12 mouse cellular contexts compared by ENCODE assay signal in the genomic region with DNA sequence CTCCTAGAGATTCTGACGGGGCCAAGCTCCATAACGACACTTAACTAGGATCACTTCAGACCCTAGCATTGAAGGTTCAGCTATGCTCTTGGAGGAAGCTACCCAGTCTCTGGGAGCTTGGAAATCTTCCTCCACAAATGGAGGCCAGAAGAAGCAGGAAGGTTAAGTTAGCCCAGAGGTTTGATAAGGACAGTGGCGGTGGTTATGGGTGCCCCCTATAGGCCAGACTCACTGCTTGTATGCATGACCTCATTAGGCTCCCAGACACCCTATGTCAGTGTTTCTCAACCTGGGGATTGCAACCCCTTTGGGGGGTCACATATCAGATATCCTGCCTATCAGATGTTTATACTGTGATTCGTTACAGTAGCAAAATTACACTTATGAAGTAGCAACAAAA. TPM values are rescaled to one million over a fixed set of nuclear protein-coding genes. Genes with fewer than 3 reads are reported as not detected.
A peak's percentile ranks its signal among the peaks of the same experiment; 100 is the strongest.
DNase-seq lines count a peak whose midpoint lies in the region; TF ChIP-seq lines count a peak whose summit lies in the region.
"Had no signal": no experiment of that assay in that cellular context is flagged by ENCODE, and none has a peak within 500 bp of the region (broad histone marks: within the 10 kb centered on the region; RNA-seq: fewer than 3 reads in every experiment).

No protein-coding gene starts in this region.

- TF ChIP-seq CTCF in brain, embryonic 14.5 days (IDR thresholded peaks at IDR 0.05; ENCODE audit: borderline replicate concordance, extremely low read depth, insufficient read depth, insufficient read length) = peak; percentile 37; the same call in 1 of the 2 replicates

- intact Hi-C loops in heart, postnatal 25 days (cut with DNase I) = no loop called here

- TF ChIP-seq POLR2A in brain, embryonic 14.5 days (IDR thresholded peaks at IDR 0.05; ENCODE audit: borderline replicate concordance, extremely low read depth, insufficient read depth, insufficient read length, poor library complexity, severe bottlenecking) = no peak

- DNase-seq in heart, adult 11 months = peak; percentile 56
- no peak for DNase-seq in heart, adult 8-10 months (ENCODE audit: low spot score)
- DNase-seq in lung, postnatal 36 days = peak; percentile 49
- no peak for DNase-seq in lung, postnatal 10 days
- no peak for DNase-seq in brain, embryonic 14.5 days (ENCODE audit: low read depth)
- peak; percentile 47 for DNase-seq in thymus, postnatal 0 days (ENCODE audit: low spot score)
- DNase-seq in gastrocnemius, adult 8-10 months (ENCODE audit: low spot score in 2 of 2) = no peak
- DNase-seq in heart, postnatal 25 days (ENCODE audit: low spot score) = no peak
- DNase-seq: adrenal gland, adult 2 months; cerebellum, adult 8-10 months; kidney, adult 11 months had no signal

RNA-seq across cellular contexts. Expression of gene Hrh3, which starts 2.8 kb away (rescaled TPM):
- under 1 TPM in 1 of 4 experiments, not detected in 3; 0.22 TPM for total RNA-seq in heart, adult 8-10 months (2022)
- 10.8 and 11.0 TPM in 2 replicates for polyA plus RNA-seq in brain, embryonic 14.5 days (2012; rRNA removed)
- 0.46 and 0.49 TPM in 2 replicates for polyA plus RNA-seq in thymus, postnatal 0 days (2015; fragmentation: Nextera tagmentation; extraction: Ambion mirVana)
- total RNA-seq in gastrocnemius, adult 8-10 months (2022) = not detected
- not detected for total RNA-seq in heart, postnatal 25 days (2021)
- total RNA-seq: adrenal gland, adult 2 months had no signal
- polyA plus RNA-seq: limb, embryonic 15.5 days had no signal

RNA-seq across cellular contexts. Expression of gene Osbpl2, which starts 12.0 kb away (rescaled TPM):
- 10 to 100 TPM; 38.2 to 44.9 (median 39.7) TPM for total RNA-seq in heart, adult 8-10 months (2022)
- 35.8 and 47.8 TPM in 2 replicates for polyA plus RNA-seq in brain, embryonic 14.5 days (2012; rRNA removed)
- polyA plus RNA-seq in thymus, postnatal 0 days (2015; fragmentation: Nextera tagmentation; extraction: Ambion mirVana) = 26.5 and 27.3 TPM in 2 replicates
- total RNA-seq in gastrocnemius, adult 8-10 months (2022) = 10 to 100 TPM; 16.6 to 19.2 (median 18.1) TPM
- 10 to 100 TPM; 32.3 to 36.4 TPM for total RNA-seq in heart, postnatal 25 days (2021)

RNA-seq across cellular contexts. Expression of gene Mtg2, which starts 36.7 kb away (rescaled TPM):
- total RNA-seq in heart, adult 8-10 months (2022) = 10 to 100 TPM; 29.1 to 34.0 (median 30.1) TPM
- polyA plus RNA-seq in brain, embryonic 14.5 days (2012; rRNA removed) = 36.3 and 39.7 TPM in 2 replicates
- 25.6 and 25.9 TPM in 2 replicates for polyA plus RNA-seq in thymus, postnatal 0 days (2015; fragmentation: Nextera tagmentation; extraction: Ambion mirVana)
- 10 to 100 TPM; 14.1 to 17.9 (median 16.3) TPM for total RNA-seq in gastrocnemius, adult 8-10 months (2022)
- total RNA-seq in heart, postnatal 25 days (2021) = 10 to 100 TPM; 23.0 to 27.4 TPM

Comparison
In these comparisons a context has a peak if more than half of its experiments do, and no peak if none do; other contexts are left out.
1. DNase-seq: peak in heart, adult 11 months (single experiment), lung, postnatal 36 days (single experiment) and thymus, postnatal 0 days (single experiment); none in heart, adult 8-10 months (single experiment), lung, postnatal 10 days (single experiment), brain, embryonic 14.5 days (single experiment), gastrocnemius, adult 8-10 months (0 of 2) and heart, postnatal 25 days (single experiment).